Mouse (Mus musculus) neural tube, postnatal 0 days (tissue): Measurements from ENCODE around the gene 9430007A20Rik. TPM values are rescaled to one million over a fixed set of nuclear protein-coding genes. Genes with fewer than 3 reads are reported as not detected.

Source experiments
- polyA plus RNA-seq: library from polyadenylated mRNA; unstranded; fragments of >200 nt; fragmentation: Nextera tagmentation; extraction: Ambion mirVana; gene quantifications from 2 replicates; pipeline ENCODE4 v1.2.1, GENCODE M21; 2015

Gene 9430007A20Rik
- not detected in 2 replicates for polyA plus RNA-seq

DNA sequence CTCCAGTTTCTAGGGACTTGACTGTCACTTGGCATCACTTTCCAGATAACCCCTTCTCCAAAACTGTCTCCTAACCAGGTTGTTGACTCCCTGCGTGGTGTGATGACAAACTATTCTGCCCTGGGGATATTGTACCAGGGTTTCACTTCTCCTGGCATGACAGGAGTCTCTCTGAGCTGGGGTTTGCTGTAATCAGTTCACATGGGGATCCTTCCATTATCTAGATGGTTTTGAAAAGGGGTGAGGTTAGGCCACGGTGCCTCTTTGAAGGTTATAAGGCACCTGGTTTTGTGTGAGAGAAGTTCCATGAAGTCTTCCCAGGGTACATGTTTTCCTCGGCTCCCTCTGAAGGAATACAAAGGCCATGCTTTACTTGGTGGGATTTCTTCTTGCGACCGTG is at the start of gene 9430007A20Rik:
9430007A20Rik (plus strand) TSS at position 301 of the 400 bp plus-strand sequence.

DNA sequence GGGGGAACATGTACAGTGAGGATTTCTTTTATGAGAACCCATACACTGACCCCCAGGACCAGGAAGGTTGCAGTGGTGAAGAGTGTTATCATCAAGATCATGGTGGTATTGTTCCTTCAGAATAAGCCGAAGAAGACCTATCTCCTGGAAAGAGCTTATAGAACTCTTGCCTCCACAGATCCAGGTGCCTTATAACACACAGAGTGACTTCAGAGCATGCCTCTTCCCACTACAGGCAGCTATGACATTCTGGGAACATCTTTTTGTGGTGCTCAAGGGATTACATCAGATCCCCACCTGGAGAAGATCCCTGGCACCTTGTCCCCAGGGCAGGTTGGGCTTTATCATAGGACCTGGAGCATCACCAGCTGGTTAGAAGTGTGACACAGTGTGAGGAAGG is 45.4 kb downstream of the 9430007A20Rik start, which contains the start of gene Gm13124:
Gm13124 (minus strand) TSS at position 101 of the 400 bp plus-strand sequence.

Other genes with a start within 250 kb of the 9430007A20Rik start
- not detected in 2 replicates for gene Pramel5, start 239.3 kb upstream of the 9430007A20Rik start, polyA plus RNA-seq
- gene Gm13128, start 189.6 kb upstream of the 9430007A20Rik start, polyA plus RNA-seq = not detected in 2 replicates
- not detected in 2 replicates for gene Gm13119, start 161.9 kb upstream of the 9430007A20Rik start, polyA plus RNA-seq
- gene Pramef20, start 141.9 kb upstream of the 9430007A20Rik start, polyA plus RNA-seq = not detected in 2 replicates
- not detected in 2 replicates for gene Pramef12, start 111.4 kb upstream of the 9430007A20Rik start, polyA plus RNA-seq
- gene 1700012P22Rik, start 81.0 kb upstream of the 9430007A20Rik start, polyA plus RNA-seq = 0.26 and 0.56 TPM in 2 replicates
- gene Gm9944, start 66.5 kb upstream of the 9430007A20Rik start, polyA plus RNA-seq = not detected in 2 replicates
- gene Aadacl3, start 56.1 kb upstream of the 9430007A20Rik start, polyA plus RNA-seq = not detected in 2 replicates
- gene Gm13124, start 45.3 kb downstream of the 9430007A20Rik start, polyA plus RNA-seq = not detected in 2 replicates
- not detected in 2 replicates for gene Aadacl4, start 93.9 kb downstream of the 9430007A20Rik start, polyA plus RNA-seq
- gene Gm436, start 166.5 kb downstream of the 9430007A20Rik start, polyA plus RNA-seq = not detected in 2 replicates
- not detected in 2 replicates for gene Gm13178, start 201.6 kb downstream of the 9430007A20Rik start, polyA plus RNA-seq